In genomic region chr9:13083669-13084068, GRCm38 (mm10) we compare ENCODE assay signal across 23 mouse cellular contexts.
A peak's percentile ranks its signal among the peaks of the same experiment; 100 is the strongest.
DNase-seq lines count a peak whose midpoint lies in the region; ATAC-seq and TF ChIP-seq lines count a peak whose summit lies in the region.
"Had no signal": no experiment of that assay in that cellular context is flagged by ENCODE, and none has a peak within 500 bp of the region (broad histone marks: within the 10 kb centered on the region; RNA-seq: fewer than 3 reads in every experiment).

No protein-coding gene starts in this region.

- in situ Hi-C loops in CH12.LX (cut with MboI; ENCODE audit: low pct_ligation_motif_present, low pct_unique_long_range_greater_than_20kb, low sequenced_read_pairs): no loop called here
- in situ Hi-C loops in ES-E14 (cut with MboI; ENCODE audit: low sequenced_read_pairs in 2 of 2, unreplicated experiment in 2 of 2): no loop called here

- H3K4me1 ChIP-seq in CH12.LX (ENCODE audit: control insufficient read depth in 1 of 2, insufficient read depth in 2 of 2) (no peaks in the 10 kb centered on the region), E14TG2a.4 (replicated peaks; ENCODE audit: low read depth, low read length) (0 out of 2 replicates have a peak, but pooled peaks cover 2% of the 10 kb centered on the region), ES-E14 (ENCODE audit: control insufficient read depth in 2 of 2, insufficient read depth in 2 of 2, low read length in 2 of 2, poor library complexity in 1 of 2) (no peaks in the 10 kb centered on the region)
- H3K4me1 ChIP-seq in forebrain, embryonic 14.5 days (ENCODE audit: control insufficient read depth, insufficient read depth, low read length): no peaks in the 10 kb centered on the region
- H3K4me1 ChIP-seq: embryonic facial prominence, embryonic 13.5 days; embryonic facial prominence, embryonic 15.5 days; forebrain, embryonic 10.5 days; forebrain, embryonic 12.5 days; forebrain, embryonic 15.5 days had no signal

- H3K9me3 ChIP-seq in CH12.LX (replicated peaks; ENCODE audit: low read length) (no peaks in the 10 kb centered on the region), E14TG2a.4 (ENCODE audit: low read length) (peaks cover 54% of the 10 kb centered on the region), ES-E14 (ENCODE audit: control insufficient read depth, insufficient read depth, low read depth, low read length) (no peaks in the 10 kb centered on the region)
- no peaks in the 10 kb centered on the region for H3K9me3 ChIP-seq in forebrain, embryonic 14.5 days (replicated peaks; ENCODE audit: control insufficient read depth, low read length)
- H3K9me3 ChIP-seq: embryonic facial prominence, embryonic 13.5 days; embryonic facial prominence, embryonic 15.5 days; forebrain, embryonic 12.5 days; forebrain, embryonic 15.5 days had no signal

- no peaks in the 10 kb centered on the region for H3K36me3 ChIP-seq in CH12.LX (replicated peaks in 1 of 2; ENCODE audit: control insufficient read depth in 1 of 2, insufficient read depth in 1 of 2, low read length in 1 of 2)
- H3K36me3 ChIP-seq in E14TG2a.4 (ENCODE audit: insufficient read depth, low read length): no peaks in the 10 kb centered on the region
- H3K36me3 ChIP-seq in ES-E14 (ENCODE audit: control insufficient read depth, insufficient read depth, low read length, poor library complexity, severe bottlenecking): no peaks in the 10 kb centered on the region
- no peaks in the 10 kb centered on the region for H3K36me3 ChIP-seq in forebrain, embryonic 14.5 days (ENCODE audit: control insufficient read depth, insufficient read depth, low read length)
- H3K36me3 ChIP-seq: embryonic facial prominence, embryonic 13.5 days; embryonic facial prominence, embryonic 15.5 days; forebrain, embryonic 10.5 days; forebrain, embryonic 12.5 days; forebrain, embryonic 15.5 days had no signal

- dilution Hi-C loops in CH12.LX (cut with MboI; ENCODE audit: extremely low pct_ligation_motif_present, extremely low pct_unique_long_range_greater_than_20kb, low sequenced_read_pairs): no loop called here

- H3K27ac ChIP-seq in CH12.LX (ENCODE audit: insufficient read depth, low read depth) (no peak overlapping the region), ES-E14 (ENCODE audit: insufficient read depth, low read depth, low read length, poor library complexity, severe bottlenecking) (no peak overlapping the region)
- no peak overlapping the region for H3K27ac ChIP-seq in forebrain, embryonic 14.5 days (ENCODE audit: low read depth, low read length)
- H3K27ac ChIP-seq: embryonic facial prominence, embryonic 13.5 days; embryonic facial prominence, embryonic 15.5 days; forebrain, embryonic 10.5 days; forebrain, embryonic 12.5 days; forebrain, embryonic 15.5 days had no signal

- no peak overlapping the region for H3K9ac ChIP-seq in CH12.LX (ENCODE audit: insufficient read depth, low read depth)
- no peak overlapping the region for H3K9ac ChIP-seq in ES-E14 (ENCODE audit: insufficient read depth, low read depth, low read length, poor library complexity, severe bottlenecking)
- H3K9ac ChIP-seq in forebrain, embryonic 14.5 days (ENCODE audit: low read length): no peak overlapping the region
- H3K9ac ChIP-seq: embryonic facial prominence, embryonic 13.5 days; embryonic facial prominence, embryonic 15.5 days; forebrain, embryonic 12.5 days; forebrain, embryonic 15.5 days; forebrain, postnatal 0 days had no signal

- no peak overlapping the region for H3K4me2 ChIP-seq in CH12.LX (ENCODE audit: insufficient read depth, low read depth, poor library complexity, severe bottlenecking)
- no peak overlapping the region for H3K4me2 ChIP-seq in forebrain, embryonic 14.5 days (ENCODE audit: low read length)
- H3K4me2 ChIP-seq: embryonic facial prominence, embryonic 13.5 days; embryonic facial prominence, embryonic 15.5 days; forebrain, embryonic 12.5 days; forebrain, embryonic 15.5 days had no signal

- TF ChIP-seq CTCF in CH12.LX (conservative IDR thresholded peaks at IDR 0.05 in 1 of 2, IDR thresholded peaks at IDR 0.05 in 1 of 2; ENCODE audit: low read depth in 2 of 2, low read length in 2 of 2): no peak
- TF ChIP-seq CTCF in E14TG2a.4 (conservative IDR thresholded peaks at IDR 0.05; ENCODE audit: low read length): no peak

- TF ChIP-seq RAD21 in CH12.LX (IDR thresholded peaks at IDR 0.05; ENCODE audit: low read depth, low read length): no peak

- TF ChIP-seq EP300 in CH12.LX (IDR thresholded peaks at IDR 0.05; ENCODE audit: low read length): no peak

- 93% methylated on average over 11 of the region's 11 CpGs for WGBS in forebrain, embryonic 14.5 days

- H3K27me3 ChIP-seq in CH12.LX (replicated peaks) (no peaks in the 10 kb centered on the region), E14TG2a.4 (ENCODE audit: insufficient read depth, low read length) (no peaks in the 10 kb centered on the region)
- H3K27me3 ChIP-seq in forebrain, embryonic 14.5 days (replicated peaks; ENCODE audit: control insufficient read depth, insufficient read depth, low read length): no peaks in the 10 kb centered on the region
- H3K27me3 ChIP-seq: embryonic facial prominence, embryonic 13.5 days; embryonic facial prominence, embryonic 15.5 days; forebrain, embryonic 12.5 days; forebrain, embryonic 15.5 days had no signal

- H3K4me3 ChIP-seq in CH12.LX (replicated peaks in 1 of 3; ENCODE audit: low read depth in 2 of 3, low read length in 2 of 3, poor library complexity in 1 of 3) (no peak overlapping the region), E14TG2a.4 (replicated peaks; ENCODE audit: low read length) (peak overlapping the region; percentile 45; the same call in 1 of the 2 replicates), ES-E14 (ENCODE audit: insufficient read depth in 1 of 2, low read depth in 1 of 2, low read length in 2 of 2, poor library complexity in 1 of 2, severe bottlenecking in 1 of 2) (peak overlapping the region in 1 of 2 experiments; percentile 27; a peak in 2 of 4 replicates)
- no peak overlapping the region for H3K4me3 ChIP-seq in forebrain, embryonic 14.5 days (ENCODE audit: low read depth, low read length)
- H3K4me3 ChIP-seq: embryonic facial prominence, embryonic 13.5 days; embryonic facial prominence, embryonic 15.5 days; erythroblast, embryonic 14.5 days; forebrain, embryonic 10.5 days; forebrain, embryonic 12.5 days; forebrain, embryonic 15.5 days had no signal

- ATAC-seq in forebrain, embryonic 14.5 days: no peak
- ATAC-seq in monocyte, adult 5-6 weeks (replicated peaks; ENCODE audit: insufficient number of reproducible peaks, low FRiP score, low TSS enrichment, poor library complexity, severe bottlenecking): no peak
- ATAC-seq: activated CD4-positive, CD25-positive, alpha-beta regulatory T cell, adult 4 months; forebrain, embryonic 15.5 days; forebrain, postnatal 0 days had no signal

- H3K79me2 ChIP-seq in CH12.LX (replicated peaks; ENCODE audit: control insufficient read depth, extremely low read depth, insufficient read depth, poor library complexity, severe bottlenecking): no peaks in the 10 kb centered on the region

- DNase-seq in CH12.LX (ENCODE audit: extremely low read depth): no peak
- DNase-seq in ES-E14 (ENCODE audit: low read depth, low spot score): no peak
- no peak for DNase-seq in right cerebral cortex, adult 18-20 months
- no peak for DNase-seq in forebrain, embryonic 14.5 days (ENCODE audit: low spot score)
- DNase-seq: adrenal gland, adult 8-10 months; adrenal gland, postnatal 14 days; adrenal gland, postnatal 36 days; cerebellum, adult 11-12 months; cerebellum, adult 8-10 months; cerebellum, adult 9-11 months; cerebellum, postnatal 14 days; cerebellum, postnatal 36 days; embryo, embryonic 11 days; forebrain, postnatal 0 days had no signal

- no peak for TF ChIP-seq POLR2A in CH12.LX (IDR thresholded peaks at IDR 0.05; ENCODE audit: low read depth, low read length)

TF ChIP-seq in CH12.LX, 34 proteins besides CTCF, POLR2A, EP300 and RAD21:
- TF ChIP-seq MAFK (IDR thresholded peaks at IDR 0.05; ENCODE audit: insufficient replicate concordance, low read length) (peak; percentile 51; the same call in 1 of the 2 replicates), ZC3H11A (IDR thresholded peaks at IDR 0.05; ENCODE audit: low read depth, low read length) (no peak)

TF ChIP-seq in ES-E14, 5 proteins besides CTCF, POLR2A, EP300 and RAD21:
- TF ChIP-seq MAFK (IDR thresholded peaks at IDR 0.05; ENCODE audit: insufficient read depth, low read depth, low read length): peak; percentile 92
- TF ChIP-seq ZC3H11A (IDR thresholded peaks at IDR 0.05; ENCODE audit: borderline replicate concordance, low read depth, low read length): no peak
TF ChIP-seq in ES-E14: peak in this region for 1.
